Mouse (Mus musculus): ENCODE data around the gene Ly6g6f. TPM values are rescaled to one million over a fixed set of nuclear protein-coding genes. Genes with fewer than 3 reads are reported as not detected.
"Not testable (repeated sequence)": the region's sequence is repeated elsewhere in the genome, so short reads cannot be mapped to it uniquely, and the experiment has no call there.

Ly6g6f gene
- polyA plus RNA-seq, 1 experiment from 2014 or later, result 10.5 TPM

DNA sequence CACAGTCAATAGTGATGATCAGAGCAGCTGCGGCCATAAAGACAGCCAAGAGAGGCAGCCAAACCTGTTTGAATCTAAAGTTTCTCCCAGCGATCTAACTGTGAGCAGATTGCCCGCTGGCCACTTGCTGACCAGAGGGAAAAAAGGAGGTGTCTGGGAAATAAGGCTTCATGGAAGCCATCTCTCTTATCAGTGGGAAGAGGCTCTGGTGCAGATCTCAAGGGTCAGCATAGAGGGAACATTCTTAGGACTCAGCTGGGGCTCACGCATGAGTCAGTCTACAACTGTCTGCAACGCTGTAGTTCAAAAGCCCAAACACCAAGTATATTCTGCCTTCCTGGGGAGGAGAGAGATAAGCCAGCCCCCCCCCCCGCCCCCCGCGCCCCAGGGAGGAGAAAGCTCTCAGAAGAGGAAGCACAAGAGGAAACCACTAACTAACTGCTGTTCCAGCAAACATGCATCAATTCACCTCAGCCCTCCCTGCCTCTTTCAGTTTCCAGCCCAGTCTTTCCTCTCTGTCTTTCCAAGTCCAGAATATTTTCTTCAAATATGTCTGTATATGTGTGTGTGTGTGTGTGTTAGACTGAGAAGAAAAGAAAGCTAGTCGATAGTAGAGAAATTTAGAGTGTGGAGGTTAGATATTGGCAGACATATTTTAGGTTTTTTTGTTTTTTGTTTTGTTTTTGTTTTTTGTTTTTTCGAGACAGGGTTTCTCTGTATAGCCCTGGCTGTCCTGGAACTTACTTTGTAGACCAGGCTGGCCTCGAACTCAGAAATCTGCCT lies 37.1 kb downstream of the Ly6g6f start:
- Histone ChIP-seq H3K9me3 (replicated peaks) (no peaks in the 10 kb centered on the region), H3K36me3 (peaks cover 14% of the 10 kb centered on the region), H3K4me2 (peak overlapping the region; percentile 98), H3K27ac (peak overlapping the region; percentile 94), H3K9ac (peak overlapping the region; percentile 92), H3K4me3 (peak overlapping the region; percentile 70), H3K4me1 (peaks cover 88% of the 10 kb centered on the region), H3K27me3 (replicated peaks) (no peaks in the 10 kb centered on the region)
- 4% methylated on average over 11 of the region's 11 CpGs for WGBS (ENCODE audit: insufficient replicate concordance)
- no peak for ATAC-seq

DNA sequence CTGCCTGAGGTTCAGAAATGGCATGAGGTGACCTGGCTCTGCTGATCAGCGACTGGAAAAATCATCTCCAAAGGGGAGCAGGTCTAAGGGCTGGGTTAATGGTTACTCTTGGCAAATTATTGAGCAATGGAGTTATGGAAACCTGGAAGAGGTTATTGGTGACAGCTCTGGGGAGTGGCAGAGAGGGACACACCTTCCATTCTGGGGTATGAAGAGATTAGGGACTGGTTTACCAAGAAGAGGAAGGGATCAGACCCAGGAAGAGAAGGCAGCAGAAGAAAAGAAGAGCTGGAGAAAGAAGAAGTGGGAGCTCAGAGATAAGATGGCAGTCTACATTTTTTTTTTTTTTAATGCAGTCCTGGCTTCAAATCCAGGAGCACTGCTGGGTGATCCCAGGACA lies 37.7 kb downstream of the Ly6g6f start:
- peak overlapping the region; percentile 94 for H3K27ac ChIP-seq
- peak overlapping the region; percentile 92 for H3K9ac ChIP-seq
- H3K27me3 ChIP-seq (replicated peaks), result no peaks in the 10 kb centered on the region
- ATAC-seq, result no peak
- H3K36me3 ChIP-seq, result peaks cover 7% of the 10 kb centered on the region
- WGBS (ENCODE audit: insufficient replicate concordance), result 4% methylated on average over 1 of the region's 1 CpGs
- H3K9me3 ChIP-seq (replicated peaks), result no peaks in the 10 kb centered on the region
- H3K4me3 ChIP-seq, result peak overlapping the region; percentile 70
- H3K4me2 ChIP-seq, result peak overlapping the region; percentile 98
- peaks cover 89% of the 10 kb centered on the region for H3K4me1 ChIP-seq

DNA sequence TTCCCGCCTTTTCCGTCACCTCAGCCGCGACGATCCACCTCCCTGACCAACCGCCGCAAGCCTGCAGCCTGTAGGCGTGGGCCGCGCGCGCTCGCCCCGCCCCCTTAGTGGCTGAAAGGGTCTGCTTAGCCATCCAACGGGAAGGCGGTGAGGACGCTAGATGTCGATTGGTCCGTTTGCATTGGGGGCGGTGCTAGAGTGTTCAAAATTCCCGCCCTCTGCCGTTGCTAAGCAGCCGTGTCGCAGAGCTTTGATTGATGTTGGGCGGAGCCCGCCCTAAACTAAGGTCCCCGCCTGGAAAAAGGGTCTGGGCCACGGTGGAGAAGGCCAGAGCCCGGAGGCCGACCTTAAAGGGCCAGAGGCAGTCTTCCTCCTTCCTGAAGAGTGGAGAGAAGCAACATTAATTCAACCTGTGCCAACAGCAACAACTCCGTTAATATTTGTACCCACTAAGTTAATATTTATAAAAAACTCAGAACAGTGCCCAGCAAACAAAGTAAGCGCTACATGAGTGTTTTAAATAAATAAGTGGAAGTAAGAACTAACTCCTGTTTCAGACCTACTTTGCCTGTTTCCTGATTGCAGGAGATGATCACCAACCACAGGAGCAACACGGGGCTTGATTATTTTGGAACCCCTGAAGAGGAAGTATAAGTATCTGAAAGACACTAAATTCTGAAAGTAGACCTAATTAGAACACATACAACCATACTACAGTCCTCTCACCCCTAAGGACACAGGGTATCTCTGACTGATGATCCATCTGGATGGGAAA lies 38.5 kb downstream of the Ly6g6f start, which contains the start of gene Msh5:
Gene Msh5 (minus strand): TSS at position 65 of the 775 bp plus-strand sequence.
- ATAC-seq, result peak; percentile 88
- H3K9ac ChIP-seq, result peak within 1 kb of the TSS; percentile 92
- H3K4me1 ChIP-seq, result peaks cover 86% of the 10 kb centered on the region
- no peaks in the 10 kb centered on the region for H3K36me3 ChIP-seq
- H3K9me3 ChIP-seq (replicated peaks), result no peaks in the 10 kb centered on the region
- 2% methylated on average over 33 of the region's 33 CpGs for WGBS (ENCODE audit: insufficient replicate concordance)
- peak within 1 kb of the TSS; percentile 98 for H3K4me2 ChIP-seq
- peak within 1 kb of the TSS; percentile 94 for H3K27ac ChIP-seq
- peak within 1 kb of the TSS; percentile 70 for H3K4me3 ChIP-seq
- H3K27me3 ChIP-seq (replicated peaks), result no peaks in the 10 kb centered on the region

GRCm38 (mm10) chr17:35045807-35046680 lies 39.4 kb downstream of the Ly6g6f start:
- Histone ChIP-seq H3K27ac (peak overlapping the region; percentile 94), H3K4me1 (peaks cover 85% of the 10 kb centered on the region), H3K9ac (peak overlapping the region; percentile 89), H3K9me3 (replicated peaks) (no peaks in the 10 kb centered on the region), H3K36me3 (no peaks in the 10 kb centered on the region), H3K4me3 (peak overlapping the region; percentile 70), H3K27me3 (replicated peaks) (no peaks in the 10 kb centered on the region), H3K4me2 (peak overlapping the region; percentile 98)
- no peak for ATAC-seq
- WGBS (ENCODE audit: insufficient replicate concordance), result 3% methylated on average over 48 of the region's 48 CpGs

DNA sequence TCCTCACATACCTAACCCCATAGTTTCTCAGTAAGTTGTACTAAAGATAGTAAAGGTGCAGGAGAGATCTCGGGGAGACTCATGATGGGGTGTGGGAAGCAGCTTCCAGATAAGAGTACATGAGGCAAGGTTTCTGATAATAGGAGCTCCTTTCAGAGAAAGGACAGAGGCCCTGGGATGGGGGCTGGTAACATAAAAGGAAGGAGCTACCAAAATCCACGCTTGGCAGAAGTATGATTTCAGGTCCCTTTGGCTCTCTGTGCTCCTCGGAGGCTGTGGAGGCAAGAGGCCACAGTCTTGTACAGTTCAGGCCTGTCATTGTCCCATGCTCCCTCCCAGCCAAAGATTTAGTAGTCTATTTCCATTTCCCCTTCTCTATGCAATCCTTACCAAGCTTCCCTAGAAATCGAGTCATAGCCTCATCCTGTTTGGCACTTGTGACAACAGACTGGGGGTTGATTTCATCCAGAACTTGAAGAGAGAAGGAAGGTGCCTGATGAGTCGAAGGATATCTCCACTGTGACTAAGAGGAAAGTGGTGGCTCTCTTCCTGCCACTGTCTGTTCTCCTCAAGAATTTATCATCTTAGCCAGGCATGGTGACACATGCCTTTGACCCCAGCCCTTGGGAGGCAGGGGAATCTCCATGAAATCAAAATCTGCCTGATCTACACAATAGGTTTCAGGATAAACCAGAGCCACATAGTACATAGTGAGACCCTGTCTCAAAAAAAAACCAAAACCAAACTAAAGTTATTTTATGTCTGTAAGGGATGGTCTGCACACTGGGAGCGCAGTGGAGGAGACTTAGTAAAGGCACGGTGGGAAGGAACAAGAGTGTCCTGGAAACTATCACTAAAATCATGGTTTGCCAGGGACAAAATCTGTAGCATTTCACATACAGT lies 40.3 kb downstream of the Ly6g6f start:
- Histone ChIP-seq H3K27ac (peak overlapping the region; percentile 94), H3K9ac (peak overlapping the region; percentile 89), H3K4me1 (peaks cover 85% of the 10 kb centered on the region), H3K27me3 (replicated peaks) (no peaks in the 10 kb centered on the region), H3K4me3 (peak overlapping the region; percentile 70), H3K36me3 (no peaks in the 10 kb centered on the region), H3K4me2 (peak overlapping the region; percentile 98), H3K9me3 (replicated peaks) (no peaks in the 10 kb centered on the region)
- 26% methylated on average over 7 of the region's 7 CpGs for WGBS (ENCODE audit: insufficient replicate concordance)
- peak; percentile 58 for ATAC-seq

GRCm38 (mm10) chr17:35043794-35044193 lies 41.6 kb downstream of the Ly6g6f start:
- no peaks in the 10 kb centered on the region for H3K9me3 ChIP-seq (replicated peaks)
- no peaks in the 10 kb centered on the region for H3K36me3 ChIP-seq
- H3K27ac ChIP-seq, result peak overlapping the region; percentile 94
- no peaks in the 10 kb centered on the region for H3K27me3 ChIP-seq (replicated peaks)
- H3K4me1 ChIP-seq, result peaks cover 84% of the 10 kb centered on the region
- H3K4me3 ChIP-seq, result no peak overlapping the region
- WGBS (ENCODE audit: insufficient replicate concordance), result 69% methylated on average over 4 of the region's 4 CpGs
- ATAC-seq, result no peak
- peak overlapping the region; percentile 98; the same call in 1 of the 2 replicates for H3K4me2 ChIP-seq
- no peak overlapping the region for H3K9ac ChIP-seq

GRCm38 (mm10) chr17:35039121-35039873 lies 46.1 kb downstream of the Ly6g6f start:
- H3K27me3 ChIP-seq (replicated peaks), result no peaks in the 10 kb centered on the region
- ATAC-seq, result 0 out of 2 replicates have a peak, but pooled peaks have one; percentile 24
- peaks cover 48% of the 10 kb centered on the region for H3K4me1 ChIP-seq
- no peak overlapping the region for H3K4me2 ChIP-seq
- no peak overlapping the region for H3K9ac ChIP-seq
- 76% methylated on average over 11 of the region's 11 CpGs for WGBS (ENCODE audit: insufficient replicate concordance)
- H3K27ac ChIP-seq, result no peak overlapping the region
- H3K4me3 ChIP-seq, result no peak overlapping the region
- no peaks in the 10 kb centered on the region for H3K36me3 ChIP-seq
- H3K9me3 ChIP-seq (replicated peaks), result no peaks in the 10 kb centered on the region

GRCm38 (mm10) chr17:35034896-35035295 lies 50.5 kb downstream of the Ly6g6f start:
- Histone ChIP-seq H3K9me3 (replicated peaks) (no peaks in the 10 kb centered on the region), H3K4me2 (no peak overlapping the region), H3K27ac (0 out of 2 replicates have a peak overlapping the region, but pooled peaks have one; percentile 23), H3K9ac (no peak overlapping the region), H3K4me1 (peaks cover 43% of the 10 kb centered on the region), H3K27me3 (replicated peaks) (0 out of 2 replicates have a peak, but pooled peaks cover 3% of the 10 kb centered on the region), H3K36me3 (no peaks in the 10 kb centered on the region), H3K4me3 (no peak overlapping the region)
- no peak for ATAC-seq
- 66% methylated on average over 6 of the region's 6 CpGs for WGBS (ENCODE audit: insufficient replicate concordance)

- WGBS (ENCODE audit: insufficient replicate concordance), result 63% methylated on average over 1 of the region's 1 CpGs
- not testable (repeated sequence) for H3K9ac ChIP-seq; H3K4me2 ChIP-seq; H3K27ac ChIP-seq; H3K4me3 ChIP-seq; H3K36me3 ChIP-seq; ATAC-seq; H3K9me3 ChIP-seq (replicated peaks); H3K27me3 ChIP-seq (replicated peaks)
- H3K4me1 ChIP-seq, result peaks cover 45% of the 10 kb centered on the region
These were observed 51.7 kb downstream of the Ly6g6f start for GRCm38 (mm10) chr17:35033703-35034102.

DNA sequence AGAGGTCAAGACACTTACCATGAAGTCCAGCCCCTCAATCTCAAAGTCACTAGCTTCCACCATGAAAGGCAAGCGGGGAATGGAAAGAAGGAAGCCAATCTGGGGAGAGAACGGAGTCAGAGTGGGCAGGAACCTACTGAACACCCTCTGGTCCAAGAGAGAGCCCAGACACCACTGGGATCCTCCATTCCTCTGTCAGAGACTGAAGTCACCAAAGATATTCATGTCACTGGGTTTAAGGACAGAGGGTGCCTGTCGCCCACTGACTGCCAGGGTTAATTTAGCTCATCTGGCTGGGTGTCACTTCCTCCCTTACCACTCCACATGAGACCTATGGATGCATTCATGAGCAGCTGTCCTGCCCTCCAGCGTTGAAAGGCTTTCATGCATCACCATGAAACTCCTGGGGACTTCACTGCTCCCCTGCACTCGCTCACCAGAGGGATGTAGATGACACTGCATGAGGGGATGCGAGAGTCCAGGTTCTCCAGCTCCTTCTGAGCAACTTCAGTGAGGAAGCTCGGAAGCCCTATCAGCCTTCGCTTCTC lies 53.0 kb downstream of the Ly6g6f start:
- Histone ChIP-seq H3K4me1 (peaks cover 58% of the 10 kb centered on the region), H3K4me2 (no peak overlapping the region), H3K27me3 (replicated peaks) (0 out of 2 replicates have a peak, but pooled peaks cover 3% of the 10 kb centered on the region), H3K4me3 (no peak overlapping the region), H3K27ac (no peak overlapping the region), H3K9me3 (replicated peaks) (no peaks in the 10 kb centered on the region), H3K9ac (no peak overlapping the region), H3K36me3 (no peaks in the 10 kb centered on the region)
- WGBS (ENCODE audit: insufficient replicate concordance), result 60% methylated on average over 8 of the region's 8 CpGs
- no peak for ATAC-seq

Data from liver, embryonic 12.5 days (tissue).